Mouse (Mus musculus) forebrain, embryonic 11.5 days (tissue): Measurements from ENCODE around the gene P2ry10b. TPM values are rescaled to one million over a fixed set of nuclear protein-coding genes. Genes with fewer than 3 reads are reported as not detected.

Experiments used
- ATAC-seq: fragments of 200-750 bp; cut with Nextera tagmentation; replicated peaks from 2 replicates; pipeline ENCODE4 v1.8.0; 2017; ENCODE audit warnings: moderate TSS enrichment; ENCODE audit not compliant: low FRiP score
- DNase-seq: peaks from one replicate; pipeline ENCODE4 v3.0.0-alpha.2; 2017; ENCODE audit warnings: low spot score
- H3K27ac ChIP-seq: fragments of 300-500 bp; sonication (generic); 2 replicates; pipeline ENCODE4 v1.5.1; 2014; ENCODE audit warnings: low read depth, low read length
- H3K27me3 ChIP-seq: fragments of 300-500 bp; sonication (generic); 2 replicates; pipeline ENCODE4 v1.6.1; 2014; ENCODE audit warnings: mild to moderate bottlenecking, low read length, mixed read lengths; ENCODE audit not compliant: control insufficient read depth, insufficient read depth
- H3K36me3 ChIP-seq: fragments of 300-500 bp; sonication (generic); 2 replicates; pipeline ENCODE4 v1.6.1; 2014; ENCODE audit warnings: mild to moderate bottlenecking, low read length, moderate library complexity, mixed read lengths; ENCODE audit not compliant: control insufficient read depth, insufficient read depth
- H3K4me1 ChIP-seq: fragments of 300-500 bp; sonication (generic); replicated peaks from 2 replicates; pipeline ENCODE4 v1.6.1; 2014; ENCODE audit warnings: low read length, mixed read lengths; ENCODE audit not compliant: control insufficient read depth, insufficient read depth
- H3K4me2 ChIP-seq: fragments of 300-500 bp; sonication (generic); 2 replicates; pipeline ENCODE4 v1.6.1; 2014; ENCODE audit warnings: low read depth, mild to moderate bottlenecking, low read length, moderate library complexity, mixed read lengths; ENCODE audit not compliant: severe bottlenecking
- H3K4me3 ChIP-seq: fragments of 300-500 bp; sonication (generic); 2 replicates; pipeline ENCODE4 v1.5.1; 2014; ENCODE audit warnings: low read depth, low read length
- H3K9ac ChIP-seq: fragments of 300-500 bp; sonication (generic); 2 replicates; pipeline ENCODE4 v1.6.1; 2014; ENCODE audit warnings: low read length
- H3K9me3 ChIP-seq: fragments of 300-500 bp; sonication (generic); 2 replicates; pipeline ENCODE4 v1.6.1; 2016; ENCODE audit warnings: low read length, mixed read lengths; ENCODE audit not compliant: control insufficient read depth
- WGBS: fragments of 180-500 bp; shearing (Covaris S2); extraction: QIAGEN DNeasy Blood & Tissue Kit; methylation state at CpG from one replicate; pipeline ENCODE4 v1.1.7; 2014; 5-methylcytosine and 5-hydroxymethylcytosine counted together
- polyA plus RNA-seq: library from polyadenylated mRNA; unstranded; fragments of >200 nt; fragmentation: Nextera tagmentation; extraction: Ambion mirVana; gene quantifications from 2 replicates; pipeline ENCODE4 v1.2.1, GENCODE M21; 2014

The P2ry10b gene
- 0.20 and 0.86 TPM in 2 replicates for polyA plus RNA-seq

DNA sequence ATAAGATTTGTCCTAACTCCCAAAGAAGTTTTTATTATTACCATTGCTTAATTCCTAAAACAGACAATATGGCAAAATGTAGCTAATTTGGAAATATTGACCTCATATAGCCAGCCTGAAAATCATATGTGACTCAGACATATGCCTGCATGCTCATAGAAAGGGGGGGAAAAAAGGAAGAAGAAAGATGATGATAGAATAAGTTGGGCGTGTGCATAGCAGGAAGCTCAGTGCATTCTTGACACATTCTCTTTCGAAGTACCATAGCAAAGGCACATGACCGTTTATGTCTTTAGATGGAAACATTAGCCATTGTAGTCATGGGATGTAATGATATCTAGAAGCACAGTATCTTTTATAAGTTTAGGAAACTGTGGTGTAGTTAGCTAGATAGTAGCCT is at the start of gene P2ry10b:
P2ry10b (plus strand) TSS at position 247 of the 400 bp plus-strand sequence.
- Histone ChIP-seq H3K9me3 (no peaks in the 10 kb centered on the region), H3K4me3 (no peak within 1 kb of the TSS), H3K36me3 (no peaks in the 10 kb centered on the region), H3K27ac (no peak within 1 kb of the TSS), H3K9ac (no peak within 1 kb of the TSS), H3K4me1 (no peaks in the 10 kb centered on the region), H3K27me3 (0 out of 2 replicates have a peak, but pooled peaks cover 2% of the 10 kb centered on the region), H3K4me2 (no peak within 1 kb of the TSS)
- no peak for DNase-seq
- 86% methylated on average over 3 of the region's 3 CpGs for WGBS
- ATAC-seq, result no peak

DNA sequence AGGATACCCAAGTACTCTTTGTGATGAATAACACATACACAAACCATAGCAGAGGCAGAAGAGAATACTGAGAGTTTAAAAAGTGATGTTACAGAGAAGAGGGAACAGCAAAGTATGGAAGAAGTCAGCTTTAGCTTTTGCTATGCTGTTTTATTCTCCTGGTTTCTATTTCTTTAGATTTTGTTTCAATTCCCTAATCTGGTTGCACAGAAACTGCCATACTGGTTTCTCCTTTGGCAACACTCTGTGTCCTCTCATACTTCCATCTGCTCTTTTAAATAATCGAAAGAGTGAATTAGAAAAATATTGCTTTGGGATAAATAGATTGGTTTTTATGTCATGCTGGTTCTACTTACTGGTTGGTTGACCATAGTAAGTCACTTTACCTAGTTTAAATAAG is 32.4 kb upstream of the P2ry10b start:
- no peaks in the 10 kb centered on the region for H3K36me3 ChIP-seq
- no peaks in the 10 kb centered on the region for H3K4me1 ChIP-seq
- no peak overlapping the region for H3K4me3 ChIP-seq
- DNase-seq (no peak), ATAC-seq (no peak)
- H3K9ac ChIP-seq, result no peak overlapping the region
- no peak overlapping the region for H3K27ac ChIP-seq
- H3K9me3 ChIP-seq, result no peaks in the 10 kb centered on the region
- WGBS, result 75% methylated on average over 1 of the region's 1 CpGs
- no peak overlapping the region for H3K4me2 ChIP-seq
- H3K27me3 ChIP-seq, result no peaks in the 10 kb centered on the region

DNA sequence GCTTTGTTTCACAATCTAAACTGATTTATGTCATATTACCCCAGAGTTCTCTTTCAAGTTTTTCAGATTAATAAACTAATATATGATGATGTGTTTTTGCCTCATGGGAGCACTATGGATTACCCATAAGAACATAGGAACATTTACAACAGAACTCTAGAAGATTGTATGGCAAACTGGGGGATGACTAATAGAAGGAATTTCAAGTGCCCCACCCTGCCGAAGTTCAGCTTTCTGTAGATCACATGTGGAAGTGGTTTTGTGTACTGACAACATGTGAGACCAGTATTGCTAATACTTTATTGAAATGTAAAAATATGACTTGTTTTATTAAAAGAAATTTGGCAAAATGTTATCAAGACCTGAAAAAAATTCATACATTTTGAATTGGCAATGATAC is 31.7 kb upstream of the P2ry10b start:
- H3K4me3 ChIP-seq, result no peak overlapping the region
- no peak overlapping the region for H3K9ac ChIP-seq
- H3K4me1 ChIP-seq, result no peaks in the 10 kb centered on the region
- H3K36me3 ChIP-seq, result no peaks in the 10 kb centered on the region
- H3K9me3 ChIP-seq, result no peaks in the 10 kb centered on the region
- ATAC-seq, result no peak
- WGBS, result 88% methylated on average over 1 of the region's 1 CpGs
- H3K4me2 ChIP-seq, result no peak overlapping the region
- no peak overlapping the region for H3K27ac ChIP-seq
- no peaks in the 10 kb centered on the region for H3K27me3 ChIP-seq
- no peak for DNase-seq

DNA sequence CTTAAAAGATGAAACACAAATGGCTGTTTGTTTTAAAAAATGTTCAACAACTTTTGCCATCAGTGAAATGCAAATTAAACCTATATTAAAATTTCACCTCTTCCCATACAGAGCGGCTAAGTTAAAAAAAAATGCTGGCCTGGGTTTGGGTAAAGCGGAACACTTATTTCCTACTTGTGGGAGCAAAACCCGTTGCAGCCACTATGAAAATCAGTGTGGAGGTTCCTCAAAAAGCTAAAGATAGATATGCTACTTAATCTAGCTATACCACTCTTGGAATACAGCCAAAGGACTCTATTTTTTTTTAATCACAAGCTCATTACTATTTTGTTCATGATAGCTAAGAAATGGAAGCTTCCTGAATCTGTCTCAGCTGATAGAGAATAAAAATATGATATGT is 5.5 kb upstream of the P2ry10b start:
- H3K27ac ChIP-seq, result no peak overlapping the region
- H3K4me3 ChIP-seq, result no peak overlapping the region

DNA sequence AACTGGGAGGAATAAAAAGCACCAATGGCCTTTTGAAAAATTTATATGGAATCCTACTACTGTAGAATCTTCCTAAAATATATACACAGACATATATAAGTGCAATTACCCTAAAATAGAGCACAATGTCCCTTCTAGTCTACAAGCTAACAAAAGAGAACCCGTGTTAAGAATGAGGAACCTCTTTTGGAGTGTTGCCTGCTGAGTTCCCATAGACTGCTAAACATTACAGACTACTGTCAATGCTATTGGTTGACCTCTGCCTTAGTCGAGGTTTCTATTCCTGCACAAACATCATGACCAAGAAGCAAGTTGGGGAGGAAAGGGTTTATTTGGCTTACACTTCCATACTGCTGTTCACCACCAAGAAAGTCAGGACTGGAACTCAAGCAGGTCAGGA is 4.8 kb upstream of the P2ry10b start:
- DNase-seq, result no peak
- Histone ChIP-seq H3K9me3 (no peaks in the 10 kb centered on the region), H3K27ac (no peak overlapping the region), H3K4me3 (no peak overlapping the region), H3K4me1 (no peaks in the 10 kb centered on the region), H3K4me2 (no peak overlapping the region), H3K36me3 (no peaks in the 10 kb centered on the region), H3K9ac (no peak overlapping the region), H3K27me3 (no peaks in the 10 kb centered on the region)
- ATAC-seq, result no peak
- WGBS, result 56% methylated on average over 2 of the region's 2 CpGs

More for the DNA sequence above, 5.5 kb upstream of the P2ry10b start:
- ATAC-seq (no peak), DNase-seq (no peak)
- H3K9me3 ChIP-seq, result no peaks in the 10 kb centered on the region
- no peak overlapping the region for H3K4me2 ChIP-seq
- H3K27me3 ChIP-seq, result no peaks in the 10 kb centered on the region
- H3K9ac ChIP-seq, result no peak overlapping the region
- no peaks in the 10 kb centered on the region for H3K36me3 ChIP-seq
- no peaks in the 10 kb centered on the region for H3K4me1 ChIP-seq
- WGBS, result 92% methylated on average over 3 of the region's 3 CpGs

DNA sequence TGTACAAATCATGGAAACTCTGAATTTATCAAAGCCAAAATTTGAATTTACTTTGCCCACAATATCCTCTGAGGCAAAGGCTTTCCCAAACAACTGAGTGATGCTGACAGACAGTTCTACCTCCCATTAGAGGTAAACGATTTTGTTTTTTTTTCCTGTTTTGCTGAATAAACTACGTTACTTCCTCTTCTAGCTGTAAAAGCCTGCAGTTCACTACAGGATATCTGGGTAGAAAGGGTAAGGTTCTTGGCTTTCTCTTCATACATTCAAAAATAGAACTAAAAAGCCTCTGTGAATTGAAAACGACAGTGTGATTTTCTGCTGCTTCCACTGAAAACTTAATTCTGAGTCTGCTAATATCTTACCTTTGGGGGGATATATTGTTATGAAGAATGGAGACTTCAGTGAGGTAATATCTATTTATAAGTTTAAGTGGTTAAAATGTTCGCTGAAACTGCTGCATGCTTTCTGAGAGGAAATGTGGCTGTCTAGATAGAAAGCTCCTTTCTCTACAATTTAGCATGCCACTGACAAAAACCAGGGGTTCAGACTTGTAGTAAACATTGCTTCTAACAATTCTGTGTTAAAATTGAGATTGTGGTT is 765 bp downstream of the P2ry10b start:
- 0 out of 2 replicates have a peak, but pooled peaks cover 2% of the 10 kb centered on the region for H3K27me3 ChIP-seq
- H3K4me1 ChIP-seq, result no peaks in the 10 kb centered on the region
- H3K27ac ChIP-seq, result no peak overlapping the region
- no peaks in the 10 kb centered on the region for H3K36me3 ChIP-seq
- H3K9ac ChIP-seq, result no peak overlapping the region
- no peaks in the 10 kb centered on the region for H3K9me3 ChIP-seq
- H3K4me2 ChIP-seq, result no peak overlapping the region
- 74% methylated on average over 4 of the region's 4 CpGs for WGBS
- ATAC-seq (no peak), DNase-seq (no peak)
- no peak overlapping the region for H3K4me3 ChIP-seq

DNA sequence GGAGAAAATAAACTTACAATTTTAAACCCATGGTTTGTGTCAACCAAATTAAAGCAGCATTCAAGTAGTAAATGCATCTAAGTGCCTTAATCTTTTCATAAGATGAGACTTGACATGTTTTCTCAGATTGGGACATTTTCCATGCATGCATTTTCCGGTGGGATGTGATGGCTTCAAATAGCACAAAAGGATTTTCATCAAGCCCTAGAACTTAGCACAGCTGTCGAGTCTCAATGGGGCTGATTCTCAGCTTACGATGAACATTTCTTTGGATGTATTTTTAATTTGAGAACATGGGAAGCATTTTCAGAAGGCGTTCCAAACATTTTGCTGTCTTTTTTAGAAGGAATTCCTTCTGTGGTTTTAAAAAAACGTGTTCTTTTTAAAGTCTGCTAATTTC is 1.3 kb downstream of the P2ry10b start:
- Histone ChIP-seq H3K36me3 (no peaks in the 10 kb centered on the region), H3K27ac (no peak overlapping the region), H3K4me2 (no peak overlapping the region), H3K9me3 (no peaks in the 10 kb centered on the region), H3K9ac (no peak overlapping the region), H3K4me3 (no peak overlapping the region), H3K4me1 (no peaks in the 10 kb centered on the region), H3K27me3 (0 out of 2 replicates have a peak, but pooled peaks cover 2% of the 10 kb centered on the region)
- no peak for DNase-seq
- WGBS, result 54% methylated on average over 5 of the region's 5 CpGs
- ATAC-seq, result no peak

DNA sequence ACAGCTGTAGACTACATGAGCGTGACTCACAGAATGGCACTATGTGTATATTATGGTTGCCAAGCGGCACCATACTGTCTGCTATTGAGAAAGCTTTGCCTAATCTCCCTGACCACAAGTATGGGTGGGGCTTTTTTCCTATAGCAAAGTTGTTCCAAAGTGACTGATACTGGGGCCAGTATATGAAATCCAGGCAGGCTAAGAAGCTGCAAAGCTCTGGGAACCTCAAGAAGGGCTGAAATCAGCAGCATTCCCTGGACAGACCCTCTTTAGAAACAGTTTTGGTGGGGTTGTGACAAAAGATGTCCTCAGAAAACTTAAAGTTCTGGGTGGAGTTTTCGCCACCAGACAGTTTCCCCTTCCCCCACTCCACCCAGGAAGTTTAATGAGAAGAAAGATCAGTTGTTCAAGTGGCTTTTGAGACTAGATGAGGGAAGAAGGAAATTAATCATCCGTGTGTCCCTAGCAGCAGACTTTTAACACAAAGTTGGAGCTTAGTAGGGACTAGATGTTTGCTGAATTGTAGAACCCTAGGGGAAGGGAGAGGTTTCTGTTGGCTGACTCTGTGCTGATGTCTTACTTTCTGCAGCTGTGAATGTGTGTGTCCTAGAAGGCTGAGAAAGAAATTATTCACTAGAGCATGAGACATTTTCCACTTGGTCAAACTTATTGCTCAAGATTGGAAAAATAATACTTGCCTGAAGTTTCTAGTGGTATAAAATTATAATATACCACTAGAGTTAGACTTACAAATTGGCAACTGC is 2.2 kb downstream of the P2ry10b start:
- Histone ChIP-seq H3K27me3 (0 out of 2 replicates have a peak, but pooled peaks cover 2% of the 10 kb centered on the region), H3K9ac (no peak overlapping the region), H3K4me3 (no peak overlapping the region), H3K36me3 (no peaks in the 10 kb centered on the region), H3K4me1 (no peaks in the 10 kb centered on the region), H3K9me3 (no peaks in the 10 kb centered on the region), H3K4me2 (no peak overlapping the region), H3K27ac (no peak overlapping the region)
- ATAC-seq (no peak), DNase-seq (no peak)
- 58% methylated on average over 4 of the region's 4 CpGs for WGBS

DNA sequence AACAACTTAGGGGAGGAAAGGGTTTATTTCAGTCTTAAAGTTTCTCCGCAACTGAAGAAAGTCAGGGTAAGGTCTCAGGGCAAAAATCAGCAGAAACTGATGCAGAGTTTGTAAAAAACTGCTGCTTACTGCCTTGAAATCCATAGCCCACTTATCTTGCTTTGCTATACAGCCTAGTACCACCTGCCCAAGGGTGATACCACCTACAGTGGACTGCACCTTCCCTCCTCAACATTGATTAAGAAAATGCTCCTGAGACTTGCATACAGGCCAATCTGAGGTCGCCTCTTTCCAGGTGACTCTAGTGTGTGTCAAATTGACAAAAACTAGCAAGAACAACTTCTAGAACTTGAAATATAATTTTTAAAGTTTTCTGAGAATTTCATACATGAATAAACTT is 7.3 kb downstream of the P2ry10b start:
- 69% methylated on average over 2 of the region's 2 CpGs for WGBS
- no peak for DNase-seq
- Histone ChIP-seq H3K27ac (no peak overlapping the region), H3K9me3 (no peaks in the 10 kb centered on the region), H3K27me3 (no peaks in the 10 kb centered on the region), H3K36me3 (no peaks in the 10 kb centered on the region), H3K4me1 (no peaks in the 10 kb centered on the region), H3K9ac (no peak overlapping the region), H3K4me2 (no peak overlapping the region), H3K4me3 (no peak overlapping the region)
- ATAC-seq, result no peak
